Mouse (Mus musculus) liver, embryonic 11.5 days (tissue): ENCODE measurements around the gene Cacnb1. TPM values are rescaled to one million over a fixed set of nuclear protein-coding genes. Genes with fewer than 3 reads are reported as not detected.

Source experiments
- ATAC-seq: fragments of 200-750 bp; cut with Nextera tagmentation; replicated peaks from 2 replicates; pipeline ENCODE4 v1.8.0; 2017; ENCODE audit warnings: moderate number of reproducible peaks, mild to moderate bottlenecking, moderate TSS enrichment, moderate library complexity; ENCODE audit not compliant: low FRiP score
- DNase-seq: peaks from one replicate; pipeline ENCODE4 v3.0.0-alpha.2; 2017; ENCODE audit warnings: low spot score
- H3K27ac ChIP-seq: fragments of 300-500 bp; sonication (generic); 2 replicates; pipeline ENCODE4 v1.5.1; 2014; ENCODE audit warnings: mild to moderate bottlenecking, low read depth, low read length, control low read depth
- H3K27me3 ChIP-seq: fragments of 300-500 bp; sonication (generic); replicated peaks from 2 replicates; pipeline ENCODE4 v1.6.1; 2014; ENCODE audit warnings: low read length, mixed read lengths; ENCODE audit not compliant: control insufficient read depth, insufficient read depth
- H3K36me3 ChIP-seq: fragments of 300-500 bp; sonication (generic); 2 replicates; pipeline ENCODE4 v1.6.1; 2014; ENCODE audit warnings: mild to moderate bottlenecking, low read length, moderate library complexity, mixed read lengths; ENCODE audit not compliant: control insufficient read depth, insufficient read depth
- H3K4me1 ChIP-seq: fragments of 300-500 bp; sonication (generic); replicated peaks from 2 replicates; pipeline ENCODE4 v1.6.1; 2014; ENCODE audit warnings: low read length, mixed read lengths; ENCODE audit not compliant: control insufficient read depth, insufficient read depth
- H3K4me2 ChIP-seq: fragments of 300-500 bp; sonication (generic); 2 replicates; pipeline ENCODE4 v1.6.1; 2014; ENCODE audit warnings: mild to moderate bottlenecking, control low read depth, moderate library complexity
- H3K4me3 ChIP-seq: fragments of 300-500 bp; sonication (generic); 2 replicates; pipeline ENCODE4 v1.5.1; 2014; ENCODE audit warnings: low read depth, low read length, control low read depth
- H3K9ac ChIP-seq: fragments of 300-500 bp; sonication (generic); 2 replicates; pipeline ENCODE4 v1.6.1; 2014; ENCODE audit warnings: low read depth, low read length, control low read depth
- H3K9me3 ChIP-seq: fragments of 300-500 bp; sonication (generic); 2 replicates; pipeline ENCODE4 v1.6.1; 2016; ENCODE audit warnings: low read length, inconsistent platforms, mixed read lengths; ENCODE audit not compliant: control insufficient read depth
- WGBS: fragments of 180-500 bp; shearing (Covaris S2); extraction: QIAGEN DNeasy Blood & Tissue Kit; methylation state at CpG from one replicate; pipeline ENCODE4 v1.1.7; 2014; 5-methylcytosine and 5-hydroxymethylcytosine counted together
- polyA plus RNA-seq: library from polyadenylated mRNA; unstranded; fragments of >200 nt; fragmentation: Nextera tagmentation; extraction: Ambion mirVana; gene quantifications from 2 replicates; pipeline ENCODE4 v1.2.1, GENCODE M21; 2014

The Cacnb1 gene
- polyA plus RNA-seq, 1 experiment from 2014 or later, result 2.2 TPM

GRCm38 (mm10) chr11:97994539-97995100, 28.2 kb downstream of the Cacnb1 start:
- Histone ChIP-seq H3K4me3 (peak overlapping the region; percentile 41), H3K27ac (no peak overlapping the region), H3K9ac (no peak overlapping the region; the same call in 1 of the 2 replicates), H3K4me2 (peak overlapping the region; percentile 88), H3K4me1 (peaks cover 22% of the 10 kb centered on the region), H3K36me3 (no peaks in the 10 kb centered on the region), H3K9me3 (no peaks in the 10 kb centered on the region), H3K27me3 (no peaks in the 10 kb centered on the region)
- DNase-seq (peak; percentile 83), ATAC-seq (peak; percentile 77)
- WGBS, result 5% methylated on average over 13 of the region's 13 CpGs

GRCm38 (mm10) chr11:97988530-97989096, 34.2 kb downstream of the Cacnb1 start:
- peak; percentile 89 for ATAC-seq
- Histone ChIP-seq H3K9me3 (no peaks in the 10 kb centered on the region), H3K27ac (peak overlapping the region; percentile 94), H3K36me3 (no peaks in the 10 kb centered on the region), H3K4me3 (peak overlapping the region; percentile 90), H3K27me3 (peaks cover 36% of the 10 kb centered on the region), H3K4me2 (peak overlapping the region; percentile 82), H3K4me1 (peaks cover 20% of the 10 kb centered on the region), H3K9ac (peak overlapping the region; percentile 83)
- DNase-seq, result peak; percentile 85
- WGBS, result under 1% methylated on average over 26 of the region's 26 CpGs

- Histone ChIP-seq H3K9ac (peak overlapping the region; percentile 83), H3K27me3 (peaks cover 38% of the 10 kb centered on the region), H3K9me3 (no peaks in the 10 kb centered on the region), H3K36me3 (no peaks in the 10 kb centered on the region), H3K27ac (peak overlapping the region; percentile 94), H3K4me1 (peaks cover 20% of the 10 kb centered on the region), H3K4me2 (peak overlapping the region; percentile 82), H3K4me3 (peak overlapping the region; percentile 90)
- WGBS, result under 1% methylated on average over 42 of the region's 42 CpGs
- DNase-seq (peak; percentile 94), ATAC-seq (peak; percentile 80)
Observed at GRCm38 (mm10) chr11:97987551-97988526, 35.0 kb downstream of the Cacnb1 start.

GRCm38 (mm10) chr11:97986738-97987465, 35.9 kb downstream of the Cacnb1 start:
- 24% methylated on average over 17 of the region's 17 CpGs for WGBS
- Histone ChIP-seq H3K9me3 (no peaks in the 10 kb centered on the region), H3K4me3 (peak overlapping the region; percentile 90), H3K36me3 (no peaks in the 10 kb centered on the region), H3K9ac (no peak overlapping the region), H3K27me3 (peaks cover 40% of the 10 kb centered on the region), H3K27ac (no peak overlapping the region), H3K4me2 (peak overlapping the region; percentile 86), H3K4me1 (peaks cover 20% of the 10 kb centered on the region)
- DNase-seq (no peak), ATAC-seq (no peak)

- no peaks in the 10 kb centered on the region for H3K9me3 ChIP-seq
- peak within 1 kb of the TSS; percentile 86 for H3K4me2 ChIP-seq
- peaks cover 20% of the 10 kb centered on the region for H3K4me1 ChIP-seq
- ATAC-seq (no peak), DNase-seq (no peak)
- H3K27ac ChIP-seq, result no peak within 1 kb of the TSS
- peak within 1 kb of the TSS; percentile 90 for H3K4me3 ChIP-seq
- H3K27me3 ChIP-seq, result peaks cover 40% of the 10 kb centered on the region
- no peaks in the 10 kb centered on the region for H3K36me3 ChIP-seq
- H3K9ac ChIP-seq, result 0 out of 2 replicates have a peak within 1 kb of the TSS, but pooled peaks have one; percentile 40
- WGBS, result 4% methylated on average over 72 of the region's 74 CpGs
Observed at GRCm38 (mm10) chr11:97985727-97986677, 36.8 kb downstream of the Cacnb1 start, which contains the start of gene Plxdc1. Plxdc1 (minus strand) TSS chr11:97986444.

- peaks cover 43% of the 10 kb centered on the region for H3K27me3 ChIP-seq
- H3K36me3 ChIP-seq, result no peaks in the 10 kb centered on the region
- no peak overlapping the region for H3K4me3 ChIP-seq
- ATAC-seq (no peak), DNase-seq (no peak)
- no peak overlapping the region for H3K4me2 ChIP-seq
- 77% methylated on average over 1 of the region's 1 CpGs for WGBS
- H3K9me3 ChIP-seq, result no peaks in the 10 kb centered on the region
- H3K4me1 ChIP-seq, result peaks cover 8% of the 10 kb centered on the region
- H3K9ac ChIP-seq, result no peak overlapping the region
- no peak overlapping the region for H3K27ac ChIP-seq
Observed at GRCm38 (mm10) chr11:97983983-97984382, 38.9 kb downstream of the Cacnb1 start.

- Histone ChIP-seq H3K27me3 (peaks cover 43% of the 10 kb centered on the region), H3K9me3 (no peaks in the 10 kb centered on the region), H3K4me2 (no peak overlapping the region), H3K27ac (no peak overlapping the region), H3K36me3 (no peaks in the 10 kb centered on the region), H3K4me1 (peaks cover 8% of the 10 kb centered on the region), H3K9ac (no peak overlapping the region), H3K4me3 (no peak overlapping the region)
- WGBS, result 77% methylated on average over 3 of the region's 3 CpGs
- no peak for ATAC-seq
- no peak for DNase-seq
Observed at GRCm38 (mm10) chr11:97983506-97983905, 39.3 kb downstream of the Cacnb1 start.
